Mouse (Mus musculus): ENCODE data around the gene Engase. TPM values are rescaled to one million over a fixed set of nuclear protein-coding genes. Genes with fewer than 3 reads are reported as not detected.

The Engase gene
- total RNA-seq (2021) = 10 to 100 TPM; 10.3 to 10.6 TPM

- peak; percentile 96 to 99 for DNase-seq (ENCODE audit: low spot score in 2 of 2)
- intact Hi-C loops (cut with DNase I) = no loop called here
Observed at GRCm38 (mm10) chr11:118476396-118477373, at the start of gene Engase. Gene Engase (plus strand): TSS chr11:118476829.

- DNase-seq (ENCODE audit: low spot score in 2 of 2) = no peak
- intact Hi-C loops (cut with DNase I) = loop anchor here (10.0 kb wide), 1 partner anchor 547 kb away; no protein-coding TSS in a partner anchor
Observed at GRCm38 (mm10) chr11:118427266-118427779, 49.3 kb upstream of the Engase start.

GRCm38 (mm10) chr11:118427986-118428385 is 48.6 kb upstream of the Engase start, which contains the start of gene C1qtnf1:
Gene C1qtnf1 (plus strand): TSS chr11:118428203.
- no peak for DNase-seq (ENCODE audit: low spot score in 2 of 2)
- intact Hi-C loops (cut with DNase I) = loop anchor here (10.0 kb wide), 1 partner anchor 547 kb away; no protein-coding TSS in a partner anchor

- intact Hi-C loops (cut with DNase I) = loop anchor here (10.0 kb wide), 1 partner anchor 546 kb away; no protein-coding TSS in a partner anchor
- no peak for DNase-seq (ENCODE audit: low spot score in 2 of 2)
Observed at GRCm38 (mm10) chr11:118428460-118428868, 48.2 kb upstream of the Engase start.

- intact Hi-C loops (cut with DNase I) = loop anchor here (10.0 kb wide), 1 partner anchor 546 kb away; no protein-coding TSS in a partner anchor
- DNase-seq (ENCODE audit: low spot score in 2 of 2) = no peak
Observed at GRCm38 (mm10) chr11:118428944-118429709, 47.5 kb upstream of the Engase start.

- DNase-seq (ENCODE audit: low spot score in 2 of 2) = no peak
- intact Hi-C loops (cut with DNase I) = no loop called here
Observed at GRCm38 (mm10) chr11:118430291-118430885, 46.2 kb upstream of the Engase start.

- no peak for DNase-seq (ENCODE audit: low spot score in 2 of 2)
- intact Hi-C loops (cut with DNase I) = no loop called here
Observed at GRCm38 (mm10) chr11:118431100-118431948, 45.3 kb upstream of the Engase start.

GRCm38 (mm10) chr11:118433398-118433868 is 43.2 kb upstream of the Engase start:
- DNase-seq (ENCODE audit: low spot score in 2 of 2) = no peak
- intact Hi-C loops (cut with DNase I) = no loop called here

- intact Hi-C loops (cut with DNase I) = no loop called here
- no peak for DNase-seq (ENCODE audit: low spot score in 2 of 2)
Observed at GRCm38 (mm10) chr11:118434093-118434492, 42.5 kb upstream of the Engase start.

- intact Hi-C loops (cut with DNase I) = no loop called here
- DNase-seq (ENCODE audit: low spot score in 2 of 2) = no peak
Observed at GRCm38 (mm10) chr11:118436471-118436935, 40.1 kb upstream of the Engase start.

- intact Hi-C loops (cut with DNase I) = no loop called here
- no peak for DNase-seq (ENCODE audit: low spot score in 2 of 2)
Observed at GRCm38 (mm10) chr11:118438665-118439414, 37.8 kb upstream of the Engase start.

GRCm38 (mm10) chr11:118442691-118443090 is 33.9 kb upstream of the Engase start:
- DNase-seq (ENCODE audit: low spot score in 2 of 2) = no peak
- intact Hi-C loops (cut with DNase I) = loop anchor here (1.0 kb wide), 1 partner anchor 18 kb away; no protein-coding TSS in a partner anchor

GRCm38 (mm10) chr11:118443201-118443970 is 33.2 kb upstream of the Engase start:
- peak in 1 of 2 experiments; percentile 56 for DNase-seq (ENCODE audit: low spot score in 2 of 2)

GRCm38 (mm10) chr11:118445843-118446242 is 30.8 kb upstream of the Engase start:
- DNase-seq (ENCODE audit: low spot score in 2 of 2) = peak; percentile 64 to 73
- intact Hi-C loops (cut with DNase I) = loop anchor here (1.0 to 5.0 kb wide), 2 partner anchors 45 to 291 kb away; no protein-coding TSS in a partner anchor

More at GRCm38 (mm10) chr11:118443201-118443970, 33.2 kb upstream of the Engase start:
- intact Hi-C loops (cut with DNase I) = loop anchor here (1.0 kb wide), 1 partner anchor 19 kb away; no protein-coding TSS in a partner anchor

GRCm38 (mm10) chr11:118447346-118447745 is 29.3 kb upstream of the Engase start:
- no peak for DNase-seq (ENCODE audit: low spot score in 2 of 2)
- intact Hi-C loops (cut with DNase I) = loop anchor here (5.0 kb wide), 1 partner anchor 290 kb away; no protein-coding TSS in a partner anchor

- DNase-seq (ENCODE audit: low spot score in 2 of 2) = no peak
- intact Hi-C loops (cut with DNase I) = loop anchor here (5.0 kb wide), 1 partner anchor 289 kb away; no protein-coding TSS in a partner anchor
Observed at GRCm38 (mm10) chr11:118448385-118448784, 28.2 kb upstream of the Engase start.

Measured in left cerebral cortex, postnatal 25 days (tissue).